Mouse (Mus musculus): ENCODE data around the gene Fut11. TPM values are rescaled to one million over a fixed set of nuclear protein-coding genes. Genes with fewer than 3 reads are reported as not detected.

Fut11 gene
- total and polyA plus RNA-seq, 2 experiments from 2014 or later, result 17.9 to 20.7 TPM

- H3K4me2 ChIP-seq (ENCODE audit: low read depth), result no peak within 1 kb of the TSS
- H3K4me1 ChIP-seq (ENCODE audit: insufficient read depth), result no peaks in the 10 kb centered on the region
- H3K27me3 ChIP-seq (ENCODE audit: insufficient read depth, low read length), result no peaks in the 10 kb centered on the region
- DNase-seq (no peak), ATAC-seq (no peak)
- H3K27ac ChIP-seq (ENCODE audit: low read depth, low read length), result no peak within 1 kb of the TSS
- no peak within 1 kb of the TSS for H3K9ac ChIP-seq
- no peaks in the 10 kb centered on the region for H3K36me3 ChIP-seq (ENCODE audit: insufficient read depth)
- TF ChIP-seq CTCF (IDR thresholded peaks at IDR 0.05; ENCODE audit: low read depth), result no peak
- H3K4me3 ChIP-seq (ENCODE audit: low read depth, low read length), result no peak within 1 kb of the TSS
- H3K9me3 ChIP-seq (ENCODE audit: low read length), result no peaks in the 10 kb centered on the region
- 43% methylated on average over 11 of the region's 11 CpGs for WGBS
These were observed 38.4 kb upstream of the Fut11 start, which contains the start of gene Myoz1 for GRCm38 (mm10) chr14:20656361-20656760. TSS of gene Myoz1 (minus strand) at chr14:20656540.

- DNase-seq (peak; percentile 67), ATAC-seq (no peak)
- Histone ChIP-seq H3K4me3 (ENCODE audit: low read depth, low read length) (no peak overlapping the region), H3K27ac (ENCODE audit: low read depth, low read length) (no peak overlapping the region), H3K27me3 (ENCODE audit: insufficient read depth, low read length) (no peaks in the 10 kb centered on the region), H3K9ac (no peak overlapping the region), H3K4me1 (ENCODE audit: insufficient read depth) (0 out of 2 replicates have a peak, but pooled peaks cover 3% of the 10 kb centered on the region), H3K9me3 (ENCODE audit: low read length) (no peaks in the 10 kb centered on the region), H3K4me2 (ENCODE audit: low read depth) (no peak overlapping the region), H3K36me3 (ENCODE audit: insufficient read depth) (no peaks in the 10 kb centered on the region)
- TF ChIP-seq CTCF (IDR thresholded peaks at IDR 0.05; ENCODE audit: low read depth), result peak; percentile 80
These were observed 36.4 kb upstream of the Fut11 start for GRCm38 (mm10) chr14:20658326-20658725.

- Histone ChIP-seq H3K4me3 (ENCODE audit: low read depth, low read length) (no peak overlapping the region), H3K27ac (ENCODE audit: low read depth, low read length) (no peak overlapping the region), H3K27me3 (ENCODE audit: insufficient read depth, low read length) (no peaks in the 10 kb centered on the region), H3K4me2 (ENCODE audit: low read depth) (no peak overlapping the region), H3K9me3 (ENCODE audit: low read length) (no peaks in the 10 kb centered on the region), H3K36me3 (ENCODE audit: insufficient read depth) (no peaks in the 10 kb centered on the region), H3K4me1 (ENCODE audit: insufficient read depth) (0 out of 2 replicates have a peak, but pooled peaks cover 3% of the 10 kb centered on the region), H3K9ac (no peak overlapping the region)
- TF ChIP-seq CTCF (IDR thresholded peaks at IDR 0.05; ENCODE audit: low read depth), result no peak
- 86% methylated on average over 6 of the region's 6 CpGs for WGBS
- DNase-seq (no peak), ATAC-seq (no peak)
These were observed 35.9 kb upstream of the Fut11 start for GRCm38 (mm10) chr14:20658902-20659301.

GRCm38 (mm10) chr14:20659687-20660086, 35.1 kb upstream of the Fut11 start:
- ATAC-seq, result no peak
- TF ChIP-seq CTCF (IDR thresholded peaks at IDR 0.05; ENCODE audit: low read depth), result no peak
- 0 out of 2 replicates have a peak, but pooled peaks cover 3% of the 10 kb centered on the region for H3K4me1 ChIP-seq (ENCODE audit: insufficient read depth)
- no peak overlapping the region for H3K27ac ChIP-seq (ENCODE audit: low read depth, low read length)
- no peak overlapping the region for H3K4me2 ChIP-seq (ENCODE audit: low read depth)
- no peak overlapping the region for H3K4me3 ChIP-seq (ENCODE audit: low read depth, low read length)
- H3K9me3 ChIP-seq (ENCODE audit: low read length), result no peaks in the 10 kb centered on the region
- H3K27me3 ChIP-seq (ENCODE audit: insufficient read depth, low read length), result no peaks in the 10 kb centered on the region; the same call in 1 of the 2 replicates
- whole genome bisulfite sequencing, result 98% methylated on average over 7 of the region's 7 CpGs
- no peak overlapping the region for H3K9ac ChIP-seq
- H3K36me3 ChIP-seq (ENCODE audit: insufficient read depth), result no peaks in the 10 kb centered on the region
- no peak for DNase-seq

GRCm38 (mm10) chr14:20660827-20661660, 33.7 kb upstream of the Fut11 start:
- ATAC-seq (peak; percentile 95), DNase-seq (peak; percentile 96)
- WGBS, result 3% methylated on average over 52 of the region's 52 CpGs
- Histone ChIP-seq H3K4me1 (ENCODE audit: insufficient read depth) (0 out of 2 replicates have a peak, but pooled peaks cover 3% of the 10 kb centered on the region), H3K4me2 (ENCODE audit: low read depth) (peak overlapping the region; percentile 85), H3K27ac (ENCODE audit: low read depth, low read length) (peak overlapping the region; percentile 86), H3K36me3 (ENCODE audit: insufficient read depth) (no peaks in the 10 kb centered on the region), H3K27me3 (ENCODE audit: insufficient read depth, low read length) (no peaks in the 10 kb centered on the region; the same call in 1 of the 2 replicates), H3K4me3 (ENCODE audit: low read depth, low read length) (peak overlapping the region; percentile 65), H3K9ac (peak overlapping the region; percentile 88), H3K9me3 (ENCODE audit: low read length) (no peaks in the 10 kb centered on the region)
- peak; percentile 94 for TF ChIP-seq CTCF (IDR thresholded peaks at IDR 0.05; ENCODE audit: low read depth)

- peak overlapping the region; percentile 85 for H3K4me2 ChIP-seq (ENCODE audit: low read depth)
- H3K9me3 ChIP-seq (ENCODE audit: low read length), result no peaks in the 10 kb centered on the region
- H3K9ac ChIP-seq, result peak overlapping the region; percentile 88
- DNase-seq (peak; percentile 39), ATAC-seq (peak; percentile 51)
- H3K4me1 ChIP-seq (ENCODE audit: insufficient read depth), result 0 out of 2 replicates have a peak, but pooled peaks cover 3% of the 10 kb centered on the region
- 16% methylated on average over 19 of the region's 19 CpGs for WGBS
- H3K27ac ChIP-seq (ENCODE audit: low read depth, low read length), result peak overlapping the region; percentile 86
- peak overlapping the region; percentile 65 for H3K4me3 ChIP-seq (ENCODE audit: low read depth, low read length)
- no peaks in the 10 kb centered on the region; the same call in 1 of the 2 replicates for H3K27me3 ChIP-seq (ENCODE audit: insufficient read depth, low read length)
- H3K36me3 ChIP-seq (ENCODE audit: insufficient read depth), result no peaks in the 10 kb centered on the region
- TF ChIP-seq CTCF (IDR thresholded peaks at IDR 0.05; ENCODE audit: low read depth), result peak; percentile 19; the same call in 1 of the 2 replicates
These were observed 33.0 kb upstream of the Fut11 start for GRCm38 (mm10) chr14:20661661-20662331.
